Mouse (Mus musculus) megakaryocyte, embryonic 14.5 days (primary cell): ENCODE measurements around the gene Ppp2r5b.

ENCODE experiments used
- FLI1 ChIP-seq: IDR thresholded peaks from 2 replicates; pipeline ENCODE4 v1.6.1; 2012; ENCODE audit warnings: low read length, inconsistent platforms, mixed read lengths
- GATA1 ChIP-seq: IDR thresholded peaks from 3 replicates; pipeline ENCODE4 v1.6.1; 2012; ENCODE audit warnings: mixed read lengths, low read length, inconsistent platforms, borderline replicate concordance

- no peak for TF ChIP-seq GATA1
- TF ChIP-seq FLI1: no peak
Measured at GRCm38 (mm10) chr19:6264200-6264599, 28.5 kb upstream of the Ppp2r5b start.
